Mouse (Mus musculus) cortical plate, adult 2 months (tissue): Measurements from ENCODE around the gene Ctrl.

Experiments
- CTCF ChIP-seq: fragments of 200-500 bp; IDR thresholded peaks from 2 replicates; pipeline ENCODE4 v1.5.1; 2011; ENCODE audit warnings: mild to moderate bottlenecking, control low read depth, low read length; ENCODE audit not compliant: insufficient read depth; ENCODE audit errors: extremely low read depth
- POLR2A ChIP-seq: fragments of 200-500 bp; IDR thresholded peaks from 2 replicates; pipeline ENCODE4 v1.6.1; 2011; ENCODE audit warnings: mild to moderate bottlenecking, low read length, control low read depth; ENCODE audit not compliant: insufficient read depth; ENCODE audit errors: extremely low read depth

DNA sequence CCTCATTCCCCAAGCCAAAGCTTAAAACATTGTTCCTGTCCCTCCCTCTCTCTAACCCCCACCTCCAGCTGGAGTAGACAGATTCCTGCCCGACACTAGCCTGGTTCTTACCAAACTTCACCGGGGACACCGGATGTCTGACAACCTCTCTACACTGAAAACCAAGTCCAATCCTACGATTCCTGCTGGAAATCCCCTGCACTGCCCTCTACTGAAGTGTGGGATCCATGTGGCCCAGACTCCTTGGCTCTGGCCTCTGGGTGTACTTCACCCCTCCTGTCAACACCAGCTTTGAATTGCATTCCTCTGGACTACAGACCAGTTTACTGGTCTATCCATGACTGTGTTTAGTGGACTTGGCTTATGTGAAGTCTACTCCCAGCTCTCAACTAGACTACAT lies 22.9 kb upstream of the Ctrl start:
- TF ChIP-seq POLR2A = no peak
- no peak for TF ChIP-seq CTCF
